Mouse (Mus musculus) cerebellum, adult (tissue): ENCODE results near the gene Nme1.
A peak's percentile ranks its signal among the peaks of the same experiment; 100 is the strongest.
"Not testable (repeated sequence)": the region's sequence is repeated elsewhere in the genome, so short reads cannot be mapped to it uniquely, and the experiment has no call there.

Experiments
- ATAC-seq: cut with Nextera tagmentation; 2 replicates; pipeline ENCODE4 v1.9.2; 2017; ENCODE audit warnings: mild to moderate bottlenecking, moderate library complexity, mixed read lengths; ENCODE audit not compliant: insufficient number of reproducible peaks, low FRiP score, low TSS enrichment

Nme1 gene

DNA sequence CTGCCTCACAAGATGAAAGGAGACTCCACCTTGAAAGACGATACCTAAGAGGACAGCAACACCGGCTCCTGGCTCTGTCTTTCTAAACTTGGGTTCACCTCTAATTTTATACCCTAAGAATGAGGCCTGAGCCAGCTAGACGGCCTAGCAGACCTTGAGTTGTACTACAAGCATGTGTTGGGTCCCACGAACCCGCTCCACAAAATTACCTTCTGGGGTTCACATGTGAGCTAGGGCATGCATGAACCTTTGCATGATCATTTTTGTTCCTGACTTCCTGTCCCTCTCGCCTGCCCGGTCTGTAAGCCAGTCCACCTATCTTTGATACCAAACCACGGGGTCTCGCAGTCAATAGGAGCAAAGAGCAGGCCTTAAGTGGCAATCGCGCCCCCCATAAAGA is 940 bp downstream of the Nme1 start:
- no peak for ATAC-seq

DNA sequence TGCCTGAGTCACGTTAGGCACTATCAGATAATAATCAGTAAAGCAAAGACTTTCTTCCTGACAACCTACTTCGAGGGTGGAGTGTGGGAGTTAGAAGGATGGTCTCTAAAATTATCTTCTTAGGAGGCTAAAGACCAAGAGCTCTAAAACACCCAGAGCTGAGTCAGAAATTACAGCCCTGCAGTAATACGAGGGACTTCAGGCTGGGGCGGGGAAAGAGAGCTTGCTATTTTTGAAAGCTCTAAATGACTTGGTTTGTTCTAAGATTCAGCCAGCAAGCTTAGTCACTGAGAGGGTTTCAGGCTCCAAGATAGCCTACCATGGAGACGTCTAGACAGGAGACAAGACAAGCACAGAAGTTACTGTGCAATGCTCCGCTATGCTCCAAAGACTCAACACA is 2.9 kb downstream of the Nme1 start:
- ATAC-seq, result no peak

DNA sequence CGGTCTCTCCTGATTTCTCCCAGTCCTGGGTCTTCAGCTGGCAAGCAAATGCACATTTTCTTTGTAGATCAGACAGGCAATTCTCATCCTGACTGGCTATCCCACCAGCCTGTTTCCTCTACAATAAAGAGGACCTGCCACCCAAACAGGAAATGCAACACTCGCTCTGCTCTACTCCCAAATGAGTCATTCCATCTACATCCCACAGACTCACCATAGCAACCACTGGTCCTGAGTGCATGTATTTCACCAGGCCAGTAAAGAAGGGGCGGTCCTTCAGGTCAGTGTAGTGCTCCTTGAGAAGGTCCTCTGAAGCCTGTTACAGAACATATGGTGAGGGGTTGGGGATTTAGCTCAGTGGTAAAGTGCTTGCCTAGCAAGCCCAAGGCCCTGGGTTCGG is 5.3 kb downstream of the Nme1 start:
- no peak for ATAC-seq

DNA sequence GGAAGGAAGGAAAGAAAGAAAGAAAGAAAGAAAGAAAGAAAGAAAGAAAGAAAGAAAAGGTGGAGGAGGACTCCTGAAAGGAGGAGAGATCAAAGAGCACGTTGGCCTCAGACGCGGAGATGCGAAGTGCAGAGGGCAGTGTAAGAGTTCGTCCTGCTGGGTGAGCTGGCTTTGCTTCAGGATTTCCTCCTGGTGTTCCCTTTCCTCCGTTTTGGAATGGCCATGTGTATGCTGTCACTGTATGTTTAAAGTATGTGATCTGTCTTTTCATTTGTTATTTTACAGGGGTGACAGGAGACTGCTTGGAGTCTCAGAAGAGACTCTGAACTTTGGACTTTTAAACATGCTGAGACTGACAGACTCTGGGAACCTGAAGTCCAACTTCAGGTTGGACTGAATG is 6.8 kb downstream of the Nme1 start:
- no peak for ATAC-seq

DNA sequence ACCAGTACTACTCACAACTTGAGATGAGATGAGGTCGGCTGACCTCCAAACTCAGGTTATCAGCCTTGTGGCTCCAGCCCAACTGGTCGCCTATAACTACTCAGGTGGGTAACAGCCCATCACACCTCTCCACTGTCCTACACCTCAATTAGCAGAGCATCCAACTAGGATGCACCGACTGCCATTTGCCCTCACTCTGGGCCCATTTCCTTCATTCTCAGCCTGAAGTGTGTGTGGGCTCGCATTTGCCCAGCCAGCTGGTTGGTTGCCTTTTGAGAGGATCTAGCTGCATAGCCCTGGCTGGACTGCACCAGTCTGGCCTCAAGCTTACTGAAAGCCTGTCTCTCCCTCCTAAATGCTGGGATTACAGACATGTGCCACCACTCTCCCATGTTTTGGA is 10.6 kb downstream of the Nme1 start:
- ATAC-seq, result no peak

DNA sequence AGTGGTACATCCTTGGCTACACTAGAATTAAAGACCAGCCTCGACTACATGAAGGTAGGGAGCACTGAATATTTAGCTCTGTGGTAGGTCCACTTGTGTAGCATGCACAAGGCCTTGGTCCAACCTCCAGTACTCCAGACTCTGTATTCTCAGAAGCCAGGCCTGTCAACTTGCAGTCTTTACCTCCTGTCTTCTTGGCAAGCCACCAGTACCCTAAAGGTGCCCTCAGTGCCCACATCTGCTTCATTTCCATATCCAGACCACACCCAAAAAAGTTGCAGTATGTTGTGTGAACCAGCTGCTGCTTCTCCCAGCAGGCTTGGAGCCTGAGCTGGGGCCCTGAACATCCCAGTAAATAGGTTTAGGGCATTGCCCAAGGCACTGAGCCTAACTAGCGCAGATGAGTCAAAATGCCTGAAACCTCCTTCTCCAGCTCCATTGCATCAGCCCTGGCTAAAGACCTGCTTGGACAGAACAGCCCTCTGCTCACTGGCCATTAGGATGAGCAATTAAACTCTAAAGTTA is 11.2 kb downstream of the Nme1 start:
- ATAC-seq, result no peak

DNA sequence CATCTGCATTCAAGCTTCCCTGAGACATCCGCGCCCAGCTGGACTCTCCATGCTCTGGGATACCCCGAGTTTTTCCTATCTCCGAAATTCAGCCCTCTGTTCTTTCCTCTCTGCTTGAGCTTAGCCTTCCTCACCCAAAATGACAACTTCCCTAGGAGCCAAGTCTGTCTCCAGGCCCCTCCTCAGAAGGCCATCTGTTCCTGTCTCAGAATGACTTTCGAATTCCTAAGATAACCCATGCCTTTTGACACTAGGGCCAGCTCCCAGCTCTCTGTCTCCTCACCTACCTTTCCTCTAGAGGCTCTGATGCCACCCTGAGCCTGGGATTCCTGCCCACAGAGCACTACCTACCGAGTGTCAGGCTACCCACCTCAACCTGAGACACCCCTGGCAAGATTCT is 12.2 kb downstream of the Nme1 start, which contains the start of gene Nme2:
Gene Nme2 (minus strand): TSS at position 101 of the 400 bp plus-strand sequence.
- 0 out of 2 replicates have a peak, but pooled peaks have one; percentile 12 for ATAC-seq

DNA sequence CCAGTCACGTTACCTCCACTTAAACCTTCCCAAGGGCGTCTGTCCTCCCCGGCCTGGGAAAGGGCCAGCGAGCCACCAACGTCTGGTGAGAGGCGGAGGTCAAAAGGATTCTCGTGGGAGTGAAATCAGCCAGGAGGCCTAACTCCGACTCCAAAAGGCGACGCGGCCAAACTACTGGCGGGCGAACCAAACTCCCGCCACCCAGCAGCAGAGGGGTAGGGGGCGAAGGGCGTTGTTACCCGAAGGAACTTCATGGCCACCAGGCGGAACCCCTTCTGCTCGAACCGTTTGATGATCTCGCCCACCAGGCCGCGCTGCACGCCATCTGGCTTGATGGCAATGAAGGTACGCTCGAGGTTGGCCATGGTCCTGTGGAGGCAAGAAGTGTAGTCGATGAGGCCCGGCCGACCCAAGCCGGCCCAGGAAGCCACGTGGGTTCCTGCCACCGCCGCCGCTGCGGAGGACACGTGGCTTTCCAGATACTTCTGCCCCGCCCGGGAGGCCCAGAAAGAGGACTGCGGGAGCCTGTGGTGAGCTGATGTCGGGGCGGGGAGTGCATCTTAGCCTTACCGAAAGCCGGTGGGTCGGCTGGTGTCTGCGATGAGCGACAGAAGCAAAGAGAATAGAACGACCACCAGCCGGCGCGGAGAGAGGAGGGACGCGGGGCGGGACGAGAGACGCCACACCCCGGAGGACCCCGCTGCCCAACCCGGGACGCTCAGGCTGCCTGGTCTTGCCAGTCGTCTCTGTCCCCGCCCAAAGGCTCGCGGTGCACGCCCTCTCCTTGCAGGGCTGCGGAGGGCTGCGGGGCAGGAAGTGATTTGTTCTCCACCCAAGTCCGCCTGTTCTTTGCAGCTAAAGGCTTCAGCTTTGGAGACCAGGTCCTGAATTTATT is 12.8 kb downstream of the Nme1 start:
- peak; percentile 82 for ATAC-seq

DNA sequence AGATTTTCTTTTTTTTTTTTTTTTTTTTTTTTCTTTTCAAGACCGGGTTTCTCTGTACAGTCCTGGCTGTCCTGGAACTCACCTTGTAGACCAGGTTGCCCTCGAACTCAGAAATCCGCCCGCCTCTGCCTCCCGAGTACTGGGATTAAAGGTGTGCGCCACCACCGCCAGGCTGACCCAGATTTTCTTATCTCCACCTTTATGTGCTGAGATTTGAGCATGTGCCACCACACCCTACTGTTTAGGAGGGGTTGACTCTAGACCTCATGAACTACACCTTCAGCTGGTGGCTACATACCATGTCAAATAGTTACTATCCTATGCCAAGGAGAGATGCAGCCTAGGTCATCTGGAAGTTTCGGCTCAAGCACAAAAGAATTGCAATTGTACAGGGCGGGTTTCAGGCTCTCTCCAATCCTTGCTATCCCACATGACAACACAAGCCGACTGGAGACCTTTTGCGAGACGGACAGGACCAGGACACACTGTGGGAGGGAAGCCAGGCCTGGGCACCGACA is 13.5 kb downstream of the Nme1 start:
- ATAC-seq, result 0 out of 2 replicates have a peak, but pooled peaks have one; percentile 32

DNA sequence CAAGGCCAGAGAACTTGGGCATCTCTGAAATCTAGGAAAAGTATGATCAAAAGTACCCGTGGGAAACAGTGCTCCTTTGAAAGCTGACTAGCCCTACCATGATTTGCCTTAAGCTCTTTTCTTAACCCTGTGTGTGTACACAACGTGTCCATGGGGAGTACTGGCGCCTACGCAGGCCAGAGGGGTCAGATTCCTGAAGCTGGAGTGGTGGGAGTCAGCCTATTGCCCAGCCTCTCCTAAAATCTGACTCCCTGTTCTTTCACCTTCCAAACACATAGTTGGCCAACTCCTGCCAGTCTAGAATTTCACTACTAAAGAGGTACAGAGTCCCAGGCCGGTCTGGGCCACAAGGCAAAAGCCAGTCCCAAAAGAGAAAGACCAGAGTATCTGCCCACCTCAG is 15.9 kb downstream of the Nme1 start:
- ATAC-seq, result no peak

DNA sequence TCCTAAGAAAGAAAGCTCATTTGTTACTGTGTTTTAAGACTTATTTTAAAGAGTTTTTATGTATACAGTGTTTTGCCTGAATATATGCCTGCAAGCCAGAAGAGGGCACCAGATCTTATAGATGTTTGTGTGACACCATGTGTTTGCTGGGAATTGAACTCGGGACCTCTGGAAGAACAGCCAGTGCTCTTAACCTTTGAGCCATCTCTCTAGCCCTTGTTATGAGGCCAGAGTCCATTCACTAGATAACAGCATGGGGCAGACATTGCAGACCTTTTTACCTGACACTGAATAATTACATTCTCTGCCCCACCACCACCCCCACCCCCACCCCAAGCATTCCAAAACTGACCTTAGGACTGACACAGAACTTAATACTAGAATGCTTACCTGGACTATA is 18.3 kb downstream of the Nme1 start:
- no peak for ATAC-seq

DNA sequence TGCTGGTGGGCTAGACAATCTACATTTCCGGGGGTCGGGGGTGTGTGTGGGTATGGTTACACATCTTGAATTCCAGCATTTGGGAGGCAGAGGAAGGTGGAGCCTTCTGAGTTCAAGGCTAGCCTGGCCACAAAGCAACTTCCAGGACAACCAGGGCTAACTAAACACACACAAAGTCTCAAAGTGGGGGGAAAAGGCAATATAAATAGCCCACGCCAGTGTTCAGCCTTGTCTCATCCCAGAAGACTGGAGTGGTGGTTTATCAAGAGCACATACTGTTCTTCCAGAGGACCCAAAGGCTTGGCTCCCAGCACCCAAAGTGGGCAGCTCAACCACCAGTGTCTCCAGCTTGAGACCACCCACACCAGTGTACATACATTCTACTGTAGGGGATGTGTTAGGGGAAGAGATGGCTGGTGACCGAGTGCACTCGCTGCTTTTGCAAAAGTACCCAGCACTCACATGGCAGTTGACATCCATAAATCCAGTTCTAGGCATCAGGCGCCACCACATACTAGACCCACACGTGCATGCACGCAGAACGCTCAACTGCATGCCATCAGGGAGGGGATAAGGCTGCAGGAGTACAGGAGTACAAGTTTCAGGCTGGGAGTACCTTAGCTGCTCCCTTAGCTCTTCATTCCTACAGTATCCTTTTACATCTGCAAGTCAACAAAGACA is 19.3 kb downstream of the Nme1 start:
- ATAC-seq, result no peak

DNA sequence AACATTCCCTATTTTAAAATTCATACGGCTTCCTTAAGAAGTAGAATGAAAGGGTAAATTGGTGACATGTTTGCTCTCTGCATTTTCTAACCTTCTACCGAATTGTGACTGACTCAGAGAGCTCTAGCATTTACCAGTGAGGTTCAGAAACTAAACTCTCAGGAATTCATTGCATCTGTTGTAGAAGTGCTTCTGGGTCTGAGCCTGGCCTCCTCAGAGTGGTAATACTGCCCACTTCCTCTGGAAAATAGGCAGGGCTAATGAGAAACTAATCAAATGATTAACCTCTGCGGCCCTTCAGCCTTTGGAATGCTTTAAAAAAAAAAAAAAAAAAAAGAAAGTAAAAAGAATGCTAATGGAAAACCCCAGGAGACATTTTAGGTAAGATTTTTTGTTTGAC is 23.3 kb downstream of the Nme1 start:
- ATAC-seq, result no peak

DNA sequence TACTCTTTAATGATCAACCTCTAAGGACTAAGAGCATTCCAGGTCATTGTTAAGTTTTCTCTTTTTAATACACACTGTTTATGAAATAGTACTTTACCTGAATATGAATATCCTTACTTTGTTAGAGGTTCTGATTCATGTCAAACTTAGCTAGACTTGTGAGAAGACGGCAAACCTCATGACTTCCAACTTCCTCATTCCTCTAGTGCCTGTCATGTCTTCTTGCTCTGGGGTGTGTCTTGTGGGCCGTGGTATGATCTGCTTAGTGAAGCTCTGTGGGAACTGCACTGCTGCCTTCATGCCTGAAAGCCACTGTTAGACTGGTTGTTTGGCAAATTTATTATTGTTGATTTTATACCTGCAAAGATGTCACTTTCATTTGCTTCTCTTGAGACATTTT is 27.4 kb downstream of the Nme1 start:
- no peak for ATAC-seq

DNA sequence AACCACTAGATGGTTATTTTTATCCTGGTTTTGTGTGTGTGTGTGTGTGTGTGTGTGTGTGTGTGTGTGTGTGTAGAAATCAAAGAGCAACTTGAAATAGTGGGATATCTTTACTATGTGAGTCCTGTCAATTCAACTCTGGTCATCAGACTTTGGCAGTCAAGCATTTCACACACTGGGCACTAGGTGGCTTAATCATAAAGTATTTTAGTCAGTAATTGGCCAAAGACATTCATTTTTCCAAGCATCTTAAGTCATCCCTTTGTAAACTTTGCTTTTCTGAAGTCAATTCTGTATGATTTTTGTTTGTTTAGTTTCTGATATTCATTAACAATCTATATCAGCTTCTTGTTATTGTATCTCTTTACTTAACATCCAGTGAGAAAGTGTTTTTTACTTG is 39.2 kb downstream of the Nme1 start:
- no peak for ATAC-seq

DNA sequence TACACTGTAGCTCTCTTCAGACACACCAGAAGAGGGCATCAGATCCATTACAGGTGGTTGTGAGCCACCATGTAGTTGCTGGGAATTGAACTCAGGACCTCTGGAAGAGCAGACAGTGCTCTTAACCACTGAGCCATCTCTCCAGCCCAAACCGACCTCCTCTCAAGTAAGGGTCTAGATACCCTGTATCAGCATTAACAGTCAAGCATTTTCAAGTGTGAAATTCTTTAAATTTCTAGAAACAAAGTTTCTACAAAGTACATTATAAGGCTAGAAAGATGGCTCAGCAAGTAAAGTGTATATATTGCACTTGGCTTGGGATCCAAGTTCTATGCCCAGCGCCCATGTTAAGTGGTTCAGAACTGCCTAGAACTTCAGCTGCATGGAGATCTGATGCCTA is 53.3 kb downstream of the Nme1 start:
- ATAC-seq, result not testable (repeated sequence)

DNA sequence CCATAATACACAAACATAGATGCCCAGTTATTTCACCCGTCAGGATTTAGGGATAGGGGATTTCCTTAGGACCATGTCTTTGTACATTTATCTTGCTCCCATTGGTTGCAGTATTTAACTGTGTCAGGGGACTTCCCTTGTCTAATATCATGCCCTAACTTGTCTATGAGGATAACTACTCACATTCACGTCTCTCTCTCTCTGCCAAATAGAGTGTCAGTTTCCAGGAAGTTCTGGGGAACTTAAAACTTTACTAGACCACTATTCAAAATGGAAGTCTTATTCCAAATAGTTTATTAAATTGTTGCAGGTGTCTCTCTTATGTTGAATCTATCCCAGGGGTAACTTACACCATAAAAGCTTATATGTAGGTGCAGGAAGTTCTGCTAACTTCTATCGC is 56.7 kb downstream of the Nme1 start:
- ATAC-seq, result no peak

DNA sequence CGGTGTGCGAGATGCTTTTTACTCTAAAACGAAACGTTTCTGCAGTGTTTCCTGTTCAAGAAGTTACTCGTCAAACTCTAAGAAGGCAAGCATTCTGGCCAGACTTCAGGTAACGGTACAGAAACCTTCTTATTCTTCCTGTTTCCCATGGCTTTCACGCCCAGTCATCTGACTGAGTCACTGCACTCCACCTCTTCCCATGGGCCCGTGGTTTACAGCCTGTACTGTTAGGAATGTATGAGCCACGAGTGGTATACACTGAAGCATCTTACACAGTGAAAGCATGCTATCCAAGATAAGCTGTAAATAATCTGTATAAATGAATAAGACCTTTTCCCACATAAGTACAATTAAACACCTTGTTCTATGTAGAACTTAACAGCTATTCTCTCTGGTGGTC is 59.5 kb downstream of the Nme1 start:
- no peak for ATAC-seq

DNA sequence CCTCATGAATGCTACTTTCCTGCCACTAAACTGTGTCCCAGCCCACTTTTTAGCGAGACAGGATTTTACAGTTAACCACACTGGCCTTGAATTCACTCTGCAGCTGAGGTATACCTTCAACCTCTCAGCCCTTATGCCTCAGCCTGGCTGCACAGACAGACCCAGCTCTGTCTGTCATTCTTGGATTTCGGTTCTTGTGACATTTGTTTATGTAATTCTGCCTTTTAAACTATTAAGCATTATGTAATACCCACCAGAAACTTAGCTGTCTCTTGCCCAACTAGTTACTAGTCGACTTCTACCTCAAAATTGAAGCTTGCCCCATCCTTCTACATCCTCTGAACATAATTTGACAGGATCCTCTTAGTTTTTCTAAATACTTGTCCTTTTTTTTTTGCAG is 60.5 kb downstream of the Nme1 start:
- ATAC-seq, result no peak
